Mouse (Mus musculus) liver, embryonic 14.5 days (tissue): Measurements from ENCODE around the gene Ankrd44. TPM values are rescaled to one million over a fixed set of nuclear protein-coding genes. Genes with fewer than 3 reads are reported as not detected.

Experiments
- ATAC-seq: fragments of 200-750 bp; cut with Nextera tagmentation; 2 replicates; pipeline ENCODE4 v1.8.0; 2017; ENCODE audit warnings: moderate number of reproducible peaks, mild to moderate bottlenecking, moderate library complexity; ENCODE audit not compliant: insufficient read depth
- DNase-seq, 3 experiments: peaks; one replicate each; pipeline ENCODE4 v3.0.0-alpha.2; 2012 to 2013; ENCODE audit warnings: low read depth in 3 of 3, low spot score in 3 of 3
- H3K27ac ChIP-seq: fragments of 300-500 bp; sonication (generic); 2 replicates; pipeline ENCODE4 v1.5.1; 2014; ENCODE audit warnings: moderate library complexity, mild to moderate bottlenecking, control low read depth, inconsistent platforms
- H3K27me3 ChIP-seq: fragments of 300-500 bp; sonication (generic); 2 replicates; pipeline ENCODE4 v1.6.1; 2014; ENCODE audit warnings: mild to moderate bottlenecking, low read length, moderate library complexity; ENCODE audit not compliant: control insufficient read depth, insufficient read depth
- H3K36me3 ChIP-seq: fragments of 300-500 bp; sonication (generic); replicated peaks from 2 replicates; pipeline ENCODE4 v1.6.1; 2014; ENCODE audit warnings: low read depth; ENCODE audit not compliant: control insufficient read depth, insufficient read depth
- H3K4me1 ChIP-seq, 2 experiments: fragments of 200-500 bp in 1 of 2; fragments of 300-500 bp in 1 of 2; sonication (generic) in 1 of 2; replicated peaks; 2 replicates each; pipeline ENCODE4 v1.6.1; 2012 to 2014; ENCODE audit warnings: antibody characterized with exemption in 1 of 2, inconsistent platforms in 1 of 2, low read length in 1 of 2; ENCODE audit not compliant: control insufficient read depth in 2 of 2, insufficient read depth in 2 of 2
- H3K4me2 ChIP-seq: fragments of 300-500 bp; sonication (generic); 2 replicates; pipeline ENCODE4 v1.6.1; 2014; ENCODE audit warnings: low read depth, mild to moderate bottlenecking, control low read depth, moderate library complexity
- H3K4me3 ChIP-seq, 2 experiments: fragments of 200-500 bp in 1 of 2; fragments of 300-500 bp in 1 of 2; sonication (generic) in 1 of 2; 2 replicates each; pipeline ENCODE4 v1.5.1; 2012 to 2014; ENCODE audit warnings: low read depth in 2 of 2, low read length in 2 of 2, mild to moderate bottlenecking in 2 of 2, control low read depth in 1 of 2, inconsistent platforms in 1 of 2, moderate library complexity in 1 of 2; ENCODE audit not compliant: insufficient read depth in 1 of 2
- H3K9ac ChIP-seq: fragments of 300-500 bp; sonication (generic); replicated peaks from 2 replicates; pipeline ENCODE4 v1.6.1; 2014; ENCODE audit warnings: mild to moderate bottlenecking, control low read depth, moderate library complexity
- H3K9me3 ChIP-seq: fragments of 300-500 bp; sonication (generic); 2 replicates; pipeline ENCODE4 v1.6.1; 2016; ENCODE audit warnings: low read length, mixed read lengths; ENCODE audit not compliant: control insufficient read depth
- CTCF ChIP-seq: IDR thresholded peaks from 2 replicates; pipeline ENCODE4 v1.5.1; 2016; ENCODE audit warnings: antibody characterized with exemption, low read depth, control low read depth
- EP300 ChIP-seq: IDR thresholded peaks from 2 replicates; pipeline ENCODE4 v1.6.1; 2016; ENCODE audit warnings: antibody characterized with exemption, low read depth
- WGBS: fragments of 180-500 bp; shearing (Covaris S2); extraction: QIAGEN DNeasy Blood & Tissue Kit; methylation state at CpG from one replicate; pipeline ENCODE4 v1.1.7; 2014; ENCODE audit not compliant: insufficient replicate concordance; 5-methylcytosine and 5-hydroxymethylcytosine counted together
- polyA plus RNA-seq, 2 experiments: library from polyadenylated mRNA; depleted of rRNA in 1 of 2; stranded (reverse) in 1 of 2; unstranded in 1 of 2; fragments of >200 nt; fragmentation: Nextera tagmentation in 1 of 2; extraction: Ambion mirVana in 1 of 2; gene quantifications; 2 replicates each; pipeline versions ENCODE4 v1.2.1 to v1.2.3; 2012 to 2014

The Ankrd44 gene
- polyA plus RNA-seq (2012; rRNA removed) (3.1 and 4.2 TPM in 2 replicates), polyA plus RNA-seq (2014; fragmentation: Nextera tagmentation; extraction: Ambion mirVana) (4.5 and 6.1 TPM in 2 replicates)

DNA sequence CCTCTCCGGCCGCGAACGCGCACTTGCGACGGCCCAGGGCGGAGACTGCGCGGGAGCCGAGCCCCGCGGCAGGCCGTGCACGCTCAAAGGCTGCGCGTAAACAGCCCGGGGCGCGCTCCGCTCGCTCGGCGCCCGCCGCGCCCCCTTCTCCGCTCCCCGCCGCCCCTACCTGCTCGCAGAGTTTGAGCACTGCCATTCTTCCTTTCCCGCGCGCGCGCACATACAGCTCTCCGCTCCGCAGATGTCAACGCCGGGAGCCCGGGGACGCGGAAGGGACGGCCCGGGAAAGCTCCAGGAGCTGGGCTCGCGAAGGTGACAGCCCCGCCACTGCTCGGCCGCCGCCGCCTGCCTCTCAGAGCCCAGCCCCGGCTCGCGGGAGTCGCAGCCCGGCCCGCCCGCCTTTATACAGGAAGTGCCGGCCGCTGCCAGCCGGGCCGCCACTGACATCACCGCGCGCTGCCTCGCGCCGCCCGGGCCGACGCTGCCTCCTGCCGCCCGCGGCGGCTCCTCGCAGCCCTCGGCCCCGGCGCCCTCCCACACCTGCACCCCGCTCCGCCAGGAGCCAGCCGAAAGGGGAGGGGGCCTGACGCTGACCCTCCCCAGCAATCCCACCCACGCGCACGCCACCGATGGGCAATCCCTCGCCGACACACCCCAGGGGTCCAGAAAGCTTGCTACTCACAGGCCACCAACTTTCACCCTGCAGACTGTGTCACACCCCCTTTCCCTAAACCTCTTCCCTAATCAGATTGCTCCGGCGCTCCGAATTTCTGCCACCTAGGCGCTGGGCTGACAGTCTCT is at the start of gene Ankrd44:
TSS of gene Ankrd44 (minus strand) at position 417 of the 801 bp plus-strand sequence.
- DNase-seq = peak in 1 of 3 experiments; percentile 28
- ATAC-seq = peak; percentile 83
- Histone ChIP-seq H3K27ac (no peak within 1 kb of the TSS), H3K27me3 (peaks cover 23% of the 10 kb centered on the region), H3K9me3 (no peaks in the 10 kb centered on the region), H3K4me3 (peak within 1 kb of the TSS; percentile 67 to 71), H3K9ac (peak within 1 kb of the TSS; percentile 60), H3K4me1 (peaks cover 0 to 7% of the 10 kb centered on the region in 2 experiments; a peak in 2 of 4 replicates), H3K36me3 (no peaks in the 10 kb centered on the region), H3K4me2 (peak within 1 kb of the TSS; percentile 78)
- no peak for TF ChIP-seq CTCF
- TF ChIP-seq EP300 = no peak
- WGBS = under 1% methylated on average over 86 of the region's 94 CpGs

DNA sequence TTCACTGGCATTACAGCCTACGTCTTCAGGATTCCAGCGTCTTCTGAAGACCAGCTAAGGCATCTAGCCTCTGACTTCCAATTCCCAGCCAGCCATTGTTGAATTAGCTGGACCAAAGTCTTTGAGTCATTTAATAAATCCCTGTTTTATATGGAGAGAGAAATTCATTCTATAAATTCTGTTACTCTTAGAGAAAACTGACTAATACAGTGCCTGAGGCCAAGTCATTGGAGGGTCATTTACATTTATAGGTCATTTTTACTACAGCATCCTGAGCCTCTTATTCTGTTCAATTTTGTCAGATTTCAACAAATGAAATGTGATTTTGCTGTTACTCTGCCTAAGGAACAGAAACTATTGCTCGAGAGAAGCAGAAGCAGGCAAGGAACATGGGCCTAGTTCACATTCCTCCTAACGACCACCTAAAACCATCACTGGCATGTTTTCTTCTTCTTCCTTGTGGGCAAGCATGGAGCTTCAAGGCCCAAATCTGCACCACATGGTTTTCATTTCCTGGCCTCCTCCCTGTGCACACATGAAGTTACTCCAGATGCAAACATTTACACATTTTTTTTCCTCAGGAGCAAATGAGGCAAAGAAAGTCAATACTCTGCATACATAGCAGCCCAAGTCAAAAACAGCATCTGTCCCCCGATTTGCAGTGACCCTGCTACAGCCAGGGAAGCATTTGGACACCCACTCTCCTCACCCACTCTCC is 45.7 kb upstream of the Ankrd44 start:
- Histone ChIP-seq H3K4me3 (no peak overlapping the region), H3K36me3 (no peaks in the 10 kb centered on the region), H3K27ac (no peak overlapping the region), H3K9ac (no peak overlapping the region), H3K4me1 (no peaks in the 10 kb centered on the region), H3K9me3 (no peaks in the 10 kb centered on the region), H3K4me2 (no peak overlapping the region), H3K27me3 (no peaks in the 10 kb centered on the region)
- 62% methylated on average over 5 of the region's 5 CpGs for WGBS
- ATAC-seq (no peak), DNase-seq (no peak)
- TF ChIP-seq EP300 (no peak), CTCF (no peak)

DNA sequence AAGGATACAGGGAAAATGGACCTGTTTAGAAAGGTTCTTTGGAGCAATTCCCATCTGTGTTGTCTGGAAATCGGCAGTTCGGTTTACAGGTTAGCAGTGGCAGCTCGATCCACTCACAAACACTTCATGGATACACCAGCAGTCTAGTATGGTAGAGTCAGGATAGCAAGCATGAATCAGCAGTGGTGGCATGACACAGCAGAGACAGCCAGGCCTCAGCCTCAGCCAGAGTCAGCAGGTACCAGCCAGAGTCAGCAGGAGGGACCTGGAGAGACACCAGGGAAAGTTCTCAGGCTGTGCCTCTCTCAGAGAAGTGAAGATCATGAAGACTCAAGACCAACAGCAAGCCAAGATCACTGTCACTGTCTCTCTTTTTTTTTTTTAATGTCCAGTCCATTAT is 40.7 kb upstream of the Ankrd44 start:
- Histone ChIP-seq H3K4me3 (no peak overlapping the region), H3K4me1 (peaks cover 0 to 3% of the 10 kb centered on the region in 2 experiments; a peak in 1 of 4 replicates), H3K9me3 (no peaks in the 10 kb centered on the region), H3K9ac (no peak overlapping the region), H3K36me3 (no peaks in the 10 kb centered on the region), H3K27me3 (no peaks in the 10 kb centered on the region), H3K27ac (no peak overlapping the region), H3K4me2 (peak overlapping the region; percentile 8; the same call in 1 of the 2 replicates)
- peak; percentile 47 to 58 (median 56) for DNase-seq
- ATAC-seq = peak; percentile 94
- TF ChIP-seq CTCF (no peak), EP300 (peak; percentile 50)
- WGBS = 78% methylated on average over 3 of the region's 3 CpGs

DNA sequence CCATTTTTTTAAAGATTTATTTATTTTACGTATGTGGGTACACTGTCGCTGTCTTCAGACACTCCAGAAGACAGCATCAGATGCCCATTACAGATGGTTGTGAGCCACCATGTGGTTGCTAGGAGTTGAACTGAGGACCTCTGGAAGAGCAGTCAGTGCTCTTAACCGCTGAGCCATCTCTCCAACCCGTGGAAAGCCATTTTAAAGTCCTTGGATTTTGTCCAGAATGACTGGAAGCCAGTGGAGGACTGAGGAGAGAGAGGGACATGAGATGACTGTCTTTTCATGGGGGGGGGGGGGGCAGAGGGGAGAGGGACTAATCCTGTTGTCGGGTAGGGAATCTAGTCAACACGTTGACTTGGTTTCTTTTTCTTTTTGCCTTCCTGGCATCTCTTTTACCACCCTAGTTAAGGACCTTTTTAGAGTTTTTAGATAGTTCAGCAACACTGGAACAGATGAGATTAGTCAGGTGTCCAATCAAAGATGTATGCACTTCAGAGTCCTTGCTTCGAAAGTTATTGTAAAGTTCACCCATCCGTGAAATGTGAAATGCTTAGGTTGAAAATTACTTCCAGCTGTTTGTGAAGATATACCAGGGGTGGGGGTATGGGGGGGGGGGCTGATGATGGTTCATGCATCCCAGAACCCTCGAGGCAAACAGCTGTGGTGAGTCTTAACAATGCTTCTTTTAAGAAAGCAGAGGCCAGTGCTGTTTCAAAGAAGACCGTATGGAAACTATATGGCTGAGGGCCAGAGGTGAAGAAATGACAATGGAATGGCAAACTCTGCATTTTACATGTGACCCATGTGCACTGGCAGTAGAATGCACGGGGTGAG is 39.2 kb upstream of the Ankrd44 start:
- Histone ChIP-seq H3K36me3 (no peaks in the 10 kb centered on the region), H3K27me3 (no peaks in the 10 kb centered on the region), H3K27ac (no peak overlapping the region), H3K4me2 (no peak overlapping the region), H3K9ac (no peak overlapping the region), H3K9me3 (no peaks in the 10 kb centered on the region), H3K4me3 (no peak overlapping the region), H3K4me1 (peaks cover 0 to 3% of the 10 kb centered on the region in 2 experiments; a peak in 1 of 4 replicates)
- DNase-seq (no peak), ATAC-seq (no peak)
- TF ChIP-seq EP300 = no peak
- 62% methylated on average over 11 of the region's 11 CpGs for WGBS
